Mouse (Mus musculus) midbrain, embryonic 14.5 days (tissue): ENCODE data around the gene Gm9945. TPM values are rescaled to one million over a fixed set of nuclear protein-coding genes. Genes with fewer than 3 reads are reported as not detected.

Experiments
- ATAC-seq: fragments of 200-750 bp; cut with Nextera tagmentation; 2 replicates; pipeline ENCODE4 v1.8.0; 2017; ENCODE audit warnings: moderate number of reproducible peaks, moderate library complexity; ENCODE audit not compliant: low FRiP score, low TSS enrichment
- DNase-seq: peaks from one replicate; pipeline ENCODE4 v3.0.0-alpha.2; 2015
- H3K27ac ChIP-seq: fragments of 300-500 bp; sonication (generic); replicated peaks from 2 replicates; pipeline ENCODE4 v1.5.1; 2014; ENCODE audit warnings: mild to moderate bottlenecking, low read depth, low read length, moderate library complexity
- H3K27me3 ChIP-seq: fragments of 300-500 bp; sonication (generic); 2 replicates; pipeline ENCODE4 v1.6.1; 2014; ENCODE audit warnings: low read length, control low read depth, mixed read lengths; ENCODE audit not compliant: control insufficient read depth, insufficient read depth
- H3K36me3 ChIP-seq: fragments of 300-500 bp; sonication (generic); 2 replicates; pipeline ENCODE4 v1.6.1; 2014; ENCODE audit warnings: low read length, control low read depth; ENCODE audit not compliant: control insufficient read depth, insufficient read depth
- H3K4me1 ChIP-seq: fragments of 300-500 bp; sonication (generic); 2 replicates; pipeline ENCODE4 v1.6.1; 2014; ENCODE audit warnings: mild to moderate bottlenecking, antibody characterized with exemption, low read length, control low read depth; ENCODE audit not compliant: control insufficient read depth, insufficient read depth
- H3K4me2 ChIP-seq: fragments of 300-500 bp; sonication (generic); 2 replicates; pipeline ENCODE4 v1.6.1; 2014; ENCODE audit warnings: mild to moderate bottlenecking, low read length, moderate library complexity
- H3K4me3 ChIP-seq: fragments of 300-500 bp; sonication (generic); replicated peaks from 2 replicates; pipeline ENCODE4 v1.5.1; 2014; ENCODE audit warnings: low read depth, low read length
- H3K9ac ChIP-seq: fragments of 300-500 bp; sonication (generic); replicated peaks from 2 replicates; pipeline ENCODE4 v1.6.1; 2014; ENCODE audit warnings: mild to moderate bottlenecking, low read length, moderate library complexity
- H3K9me3 ChIP-seq: fragments of 300-500 bp; sonication (generic); 2 replicates; pipeline ENCODE4 v1.6.1; 2016; ENCODE audit warnings: low read length, control low read depth, mixed read lengths; ENCODE audit not compliant: control insufficient read depth
- WGBS: fragments of 180-500 bp; shearing (Covaris S2); extraction: QIAGEN DNeasy Blood & Tissue Kit; methylation state at CpG from one replicate; pipeline ENCODE4 v1.1.7; 2014; 5-methylcytosine and 5-hydroxymethylcytosine counted together
- polyA plus RNA-seq: library from polyadenylated mRNA; unstranded; fragments of >200 nt; fragmentation: Nextera tagmentation; extraction: Ambion mirVana; gene quantifications from 2 replicates; pipeline ENCODE4 v1.2.1, GENCODE M21; 2014

The Gm9945 gene
- polyA plus RNA-seq, 1 experiment from 2014 or later, result not detected

- 66% methylated on average over 4 of the region's 4 CpGs for WGBS
- DNase-seq, result no peak
- H3K27me3 ChIP-seq, result peaks cover 72% of the 10 kb centered on the region
- no peaks in the 10 kb centered on the region for H3K36me3 ChIP-seq
- H3K9me3 ChIP-seq, result peaks cover 4% of the 10 kb centered on the region; the same call in 1 of the 2 replicates
- peaks cover 6% of the 10 kb centered on the region for H3K4me1 ChIP-seq
- H3K4me3 ChIP-seq, result no peak overlapping the region
- no peak overlapping the region for H3K27ac ChIP-seq
- ATAC-seq, result no peak
- H3K9ac ChIP-seq, result no peak overlapping the region
- no peak overlapping the region for H3K4me2 ChIP-seq
Measured at GRCm38 (mm10) chr11:53481088-53481730, 1.2 kb downstream of the Gm9945 start.

- no peak for ATAC-seq
- 79% methylated on average over 9 of the region's 9 CpGs for WGBS
- Histone ChIP-seq H3K27ac (no peak overlapping the region), H3K4me2 (no peak overlapping the region), H3K9ac (no peak overlapping the region), H3K4me1 (peaks cover 15% of the 10 kb centered on the region; the same call in 1 of the 2 replicates), H3K4me3 (no peak overlapping the region), H3K36me3 (no peaks in the 10 kb centered on the region), H3K27me3 (peaks cover 82% of the 10 kb centered on the region), H3K9me3 (peaks cover 4% of the 10 kb centered on the region; the same call in 1 of the 2 replicates)
- no peak for DNase-seq
Measured at GRCm38 (mm10) chr11:53483159-53483891, 3.4 kb downstream of the Gm9945 start.

DNA sequence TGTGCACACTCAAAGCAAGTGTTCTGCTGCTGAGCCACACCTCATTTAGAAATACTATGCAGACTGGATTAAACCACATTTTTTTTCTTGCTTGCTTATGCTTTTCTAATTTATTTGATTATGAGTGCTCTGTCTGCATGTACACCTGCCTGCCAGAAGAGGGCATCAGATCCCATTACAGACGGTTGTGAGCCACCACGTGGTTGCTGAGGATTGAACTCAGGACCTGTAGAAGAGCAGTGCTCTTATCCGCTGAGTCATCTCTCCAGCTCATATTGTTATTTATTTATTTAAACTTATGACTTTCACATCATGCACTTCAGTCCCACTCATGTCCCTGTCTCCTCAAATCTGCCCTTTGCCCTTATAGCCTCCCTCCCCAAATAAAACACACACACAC is 5.8 kb downstream of the Gm9945 start:
- H3K4me2 ChIP-seq, result no peak overlapping the region
- no peak overlapping the region for H3K9ac ChIP-seq
- 51% methylated on average over 3 of the region's 3 CpGs for WGBS
- no peaks in the 10 kb centered on the region for H3K9me3 ChIP-seq
- ATAC-seq (no peak), DNase-seq (no peak)
- peaks cover 10% of the 10 kb centered on the region; the same call in 1 of the 2 replicates for H3K4me1 ChIP-seq
- peaks cover 71% of the 10 kb centered on the region for H3K27me3 ChIP-seq
- H3K36me3 ChIP-seq, result no peaks in the 10 kb centered on the region
- H3K4me3 ChIP-seq, result no peak overlapping the region
- no peak overlapping the region for H3K27ac ChIP-seq

DNA sequence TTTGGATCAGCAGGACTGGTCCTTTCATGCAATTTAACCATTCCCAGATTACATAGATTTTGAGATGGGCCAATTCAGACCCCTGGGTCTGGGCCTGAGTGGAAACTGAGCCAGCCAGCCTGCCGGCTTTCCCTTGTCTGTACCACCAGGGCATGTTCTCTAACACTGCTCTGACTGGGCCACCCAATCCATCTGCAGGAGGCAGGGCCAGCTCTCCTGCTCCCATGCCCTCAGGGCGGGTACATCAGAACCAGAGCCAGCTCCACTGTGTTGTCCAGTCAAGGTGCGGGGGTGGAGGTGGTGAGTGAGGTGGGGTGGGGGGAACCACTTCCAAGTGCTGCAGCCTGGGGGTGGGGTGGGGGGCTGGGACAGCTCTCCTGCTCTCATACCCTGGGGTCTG is 6.4 kb downstream of the Gm9945 start:
- 64% methylated on average over 3 of the region's 3 CpGs for WGBS
- no peak overlapping the region for H3K27ac ChIP-seq
- no peaks in the 10 kb centered on the region for H3K36me3 ChIP-seq
- no peak overlapping the region for H3K4me2 ChIP-seq
- no peak overlapping the region for H3K4me3 ChIP-seq
- H3K9me3 ChIP-seq, result no peaks in the 10 kb centered on the region
- peaks cover 66% of the 10 kb centered on the region for H3K27me3 ChIP-seq
- H3K4me1 ChIP-seq, result peaks cover 10% of the 10 kb centered on the region; the same call in 1 of the 2 replicates
- no peak overlapping the region for H3K9ac ChIP-seq
- no peak for ATAC-seq
- DNase-seq, result no peak

GRCm38 (mm10) chr11:53486822-53487594 is 7.0 kb downstream of the Gm9945 start:
- Histone ChIP-seq H3K4me3 (peak overlapping the region; percentile 20; the same call in 1 of the 2 replicates), H3K9me3 (no peaks in the 10 kb centered on the region), H3K27ac (no peak overlapping the region), H3K9ac (peak overlapping the region; percentile 34), H3K36me3 (no peaks in the 10 kb centered on the region), H3K27me3 (peaks cover 59% of the 10 kb centered on the region), H3K4me1 (peaks cover 10% of the 10 kb centered on the region; the same call in 1 of the 2 replicates), H3K4me2 (peak overlapping the region; percentile 47)
- WGBS, result 14% methylated on average over 27 of the region's 27 CpGs
- ATAC-seq (no peak), DNase-seq (peak; percentile 30)

- H3K4me3 ChIP-seq, result no peak overlapping the region
- DNase-seq (no peak), ATAC-seq (no peak)
- H3K27ac ChIP-seq, result no peak overlapping the region
- H3K4me2 ChIP-seq, result no peak overlapping the region
- H3K4me1 ChIP-seq, result peaks cover 10% of the 10 kb centered on the region; the same call in 1 of the 2 replicates
- H3K9ac ChIP-seq, result no peak overlapping the region
- no peaks in the 10 kb centered on the region for H3K9me3 ChIP-seq
- 87% methylated on average over 5 of the region's 5 CpGs for WGBS
- H3K27me3 ChIP-seq, result peaks cover 48% of the 10 kb centered on the region
- no peaks in the 10 kb centered on the region for H3K36me3 ChIP-seq
Measured at GRCm38 (mm10) chr11:53489007-53489406, 9.0 kb downstream of the Gm9945 start.

GRCm38 (mm10) chr11:53489421-53489820 is 9.5 kb downstream of the Gm9945 start:
- DNase-seq (no peak), ATAC-seq (no peak)
- no peak overlapping the region for H3K4me3 ChIP-seq
- H3K9me3 ChIP-seq, result no peaks in the 10 kb centered on the region
- WGBS, result 41% methylated on average over 9 of the region's 9 CpGs
- H3K9ac ChIP-seq, result no peak overlapping the region
- H3K27me3 ChIP-seq, result peaks cover 48% of the 10 kb centered on the region
- peaks cover 10% of the 10 kb centered on the region; the same call in 1 of the 2 replicates for H3K4me1 ChIP-seq
- no peak overlapping the region for H3K27ac ChIP-seq
- H3K4me2 ChIP-seq, result no peak overlapping the region
- no peaks in the 10 kb centered on the region for H3K36me3 ChIP-seq

DNA sequence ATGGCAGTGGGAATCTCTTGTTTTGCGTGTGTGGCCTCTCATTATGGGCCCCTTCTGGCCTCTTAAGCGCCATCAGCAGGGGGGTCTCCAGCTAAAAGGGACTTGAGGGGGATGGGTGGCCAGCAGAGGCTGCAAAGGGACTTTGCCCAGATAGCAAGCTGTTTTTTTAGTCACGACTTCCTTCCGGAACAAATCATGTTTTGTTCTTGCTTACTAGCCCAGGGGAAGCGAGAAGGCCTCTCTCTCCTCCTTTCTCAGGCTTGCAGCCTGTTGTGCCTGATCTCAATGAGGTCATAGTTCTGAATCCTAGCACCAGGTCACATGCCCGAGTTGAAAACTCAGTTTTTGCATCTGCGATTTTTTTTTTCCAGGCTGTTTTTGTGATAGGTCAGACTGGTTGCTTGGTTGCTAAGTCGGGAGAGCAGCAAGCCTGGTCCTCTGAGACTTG is 12.0 kb downstream of the Gm9945 start:
- Histone ChIP-seq H3K27ac (no peak overlapping the region), H3K4me1 (peaks cover 7% of the 10 kb centered on the region; the same call in 1 of the 2 replicates), H3K4me3 (no peak overlapping the region), H3K9ac (0 out of 2 replicates have a peak overlapping the region, but pooled peaks have one; percentile 1), H3K36me3 (no peaks in the 10 kb centered on the region), H3K9me3 (no peaks in the 10 kb centered on the region), H3K27me3 (peaks cover 35% of the 10 kb centered on the region), H3K4me2 (no peak overlapping the region)
- no peak for ATAC-seq
- DNase-seq, result peak; percentile 66
- 1% methylated on average over 8 of the region's 8 CpGs for WGBS
